14 mouse cellular contexts compared by ENCODE assay signal in genomic region chr5:86419494-86419893, GRCm38 (mm10). TPM values are rescaled to one million over a fixed set of nuclear protein-coding genes. Genes with fewer than 3 reads are reported as not detected.
DNase-seq lines count a peak whose midpoint lies in the region; ATAC-seq and TF ChIP-seq lines count a peak whose summit lies in the region.
"Had no signal": no experiment of that assay in that cellular context is flagged by ENCODE, and none has a peak within 500 bp of the region (broad histone marks: within the 10 kb centered on the region; RNA-seq: fewer than 3 reads in every experiment).

No protein-coding gene starts in this region.

- ATAC-seq in hindbrain, embryonic 16.5 days: peak; percentile 64; the same call in 1 of the 2 replicates
- no peak for ATAC-seq in hindbrain, embryonic 13.5 days (ENCODE audit: low FRiP score)

- no peak for TF ChIP-seq POLR2A in testis, adult 2 months (IDR thresholded peaks at IDR 0.05; ENCODE audit: control insufficient read depth, low read depth, low read length)

- H3K27me3 ChIP-seq in hindbrain, embryonic 16.5 days (replicated peaks; ENCODE audit: control insufficient read depth, insufficient read depth, low read length): no peaks in the 10 kb centered on the region
- H3K27me3 ChIP-seq in hindbrain, embryonic 13.5 days: no peaks in the 10 kb centered on the region
- no peaks in the 10 kb centered on the region for H3K27me3 ChIP-seq in testis, adult 2 months (ENCODE audit: control insufficient read depth, insufficient read depth, low read length)
- H3K27me3 ChIP-seq: embryonic facial prominence, embryonic 13.5 days; limb, embryonic 13.5 days; neural tube, embryonic 13.5 days had no signal

- H3K9ac ChIP-seq in hindbrain, embryonic 16.5 days (ENCODE audit: low read depth, low read length): no peak overlapping the region
- no peak overlapping the region for H3K9ac ChIP-seq in hindbrain, embryonic 13.5 days
- H3K9ac ChIP-seq: embryonic facial prominence, embryonic 13.5 days; limb, embryonic 13.5 days; neural tube, embryonic 13.5 days had no signal

- DNase-seq in testis, postnatal 14 days (ENCODE audit: low spot score): no peak
- peak; percentile 49 for DNase-seq in embryo, embryonic 10 days (ENCODE audit: low spot score)
- DNase-seq in urinary bladder, postnatal 10 days (ENCODE audit: low spot score): no peak
- DNase-seq in adrenal gland, postnatal 36 days: no peak
- DNase-seq: gastrocnemius, adult 2 months had no signal

- no peaks in the 10 kb centered on the region for H3K36me3 ChIP-seq in hindbrain, embryonic 16.5 days (ENCODE audit: control insufficient read depth, insufficient read depth, low read length)
- H3K36me3 ChIP-seq in hindbrain, embryonic 13.5 days: no peaks in the 10 kb centered on the region
- no peaks in the 10 kb centered on the region for H3K36me3 ChIP-seq in testis, adult 2 months (ENCODE audit: control insufficient read depth, insufficient read depth, low read length)
- H3K36me3 ChIP-seq: embryonic facial prominence, embryonic 13.5 days; limb, embryonic 13.5 days; neural tube, embryonic 13.5 days had no signal

- H3K9me3 ChIP-seq in hindbrain, embryonic 16.5 days (ENCODE audit: control insufficient read depth, low read length): no peaks in the 10 kb centered on the region
- no peaks in the 10 kb centered on the region for H3K9me3 ChIP-seq in hindbrain, embryonic 13.5 days
- H3K9me3 ChIP-seq: embryonic facial prominence, embryonic 13.5 days; limb, embryonic 13.5 days; neural tube, embryonic 13.5 days had no signal

- no peak overlapping the region for H3K4me3 ChIP-seq in hindbrain, embryonic 16.5 days (ENCODE audit: low read length)
- no peak overlapping the region for H3K4me3 ChIP-seq in hindbrain, embryonic 13.5 days
- no peak overlapping the region for H3K4me3 ChIP-seq in testis, adult 2 months (ENCODE audit: control insufficient read depth, low read depth, low read length)
- H3K4me3 ChIP-seq: embryonic facial prominence, embryonic 13.5 days; gastrocnemius, adult 2 months; limb, embryonic 13.5 days; neural tube, embryonic 13.5 days had no signal

- TF ChIP-seq CTCF in testis, adult 2 months (IDR thresholded peaks at IDR 0.05; ENCODE audit: control insufficient read depth, insufficient read depth, insufficient replicate concordance, low read depth, low read length): peak; percentile 14; the same call in 1 of the 2 replicates

- no peak overlapping the region for H3K27ac ChIP-seq in hindbrain, embryonic 16.5 days (ENCODE audit: low read depth, low read length)
- H3K27ac ChIP-seq in hindbrain, embryonic 13.5 days: no peak overlapping the region
- no peak overlapping the region for H3K27ac ChIP-seq in testis, adult 2 months (ENCODE audit: control insufficient read depth, insufficient read depth, low read depth, low read length)
- H3K27ac ChIP-seq: embryonic facial prominence, embryonic 13.5 days; gastrocnemius, adult 2 months; limb, embryonic 13.5 days; macrophage; neural tube, embryonic 13.5 days had no signal

- H3K4me2 ChIP-seq in hindbrain, embryonic 16.5 days (ENCODE audit: low read length): no peak overlapping the region
- H3K4me2 ChIP-seq in hindbrain, embryonic 13.5 days: no peak overlapping the region
- H3K4me2 ChIP-seq: embryonic facial prominence, embryonic 13.5 days; limb, embryonic 13.5 days; neural tube, embryonic 13.5 days had no signal

- WGBS in hindbrain, embryonic 16.5 days: 21% methylated on average over 4 of the region's 4 CpGs
- 28% methylated on average over 4 of the region's 4 CpGs for whole genome bisulfite sequencing in hindbrain, embryonic 13.5 days

- H3K4me1 ChIP-seq in hindbrain, embryonic 16.5 days (ENCODE audit: control insufficient read depth, insufficient read depth, low read depth, low read length): no peaks in the 10 kb centered on the region
- H3K4me1 ChIP-seq in hindbrain, embryonic 13.5 days (replicated peaks): no peaks in the 10 kb centered on the region
- H3K4me1 ChIP-seq in testis, adult 2 months (ENCODE audit: control insufficient read depth, insufficient read depth, low read length): no peaks in the 10 kb centered on the region
- H3K4me1 ChIP-seq: limb, embryonic 13.5 days; neural tube, embryonic 13.5 days had no signal

RNA-seq across cellular contexts. Expression of gene Tmprss11d, which starts 46.3 kb away (rescaled TPM):
- polyA plus RNA-seq in hindbrain, embryonic 16.5 days (2015; fragmentation: Nextera tagmentation; extraction: Ambion mirVana): not detected in 2 replicates
- polyA plus RNA-seq in hindbrain, embryonic 13.5 days (2015; fragmentation: Nextera tagmentation; extraction: Ambion mirVana): not detected in 2 replicates
- 0.40 and 0.43 TPM in 2 replicates for polyA plus RNA-seq in testis, adult 2 months (2012; rRNA removed)
- total RNA-seq in adrenal gland, postnatal 36 days (2021): not detected
- total RNA-seq: gastrocnemius, adult 2 months; heart, postnatal 25 days; layer of hippocampus, adult 18-20 months had no signal
- polyA plus RNA-seq: limb, embryonic 13.5 days; macrophage; neural tube, embryonic 13.5 days had no signal

RNA-seq across cellular contexts. Expression of gene Tmprss11a, which starts 49.3 kb away (rescaled TPM):
- not detected in 2 replicates for polyA plus RNA-seq in hindbrain, embryonic 16.5 days (2015; fragmentation: Nextera tagmentation; extraction: Ambion mirVana)
- not detected in 2 replicates for polyA plus RNA-seq in hindbrain, embryonic 13.5 days (2015; fragmentation: Nextera tagmentation; extraction: Ambion mirVana)
- not detected in 2 replicates for polyA plus RNA-seq in testis, adult 2 months (2012; rRNA removed)
- total RNA-seq in adrenal gland, postnatal 36 days (2021): not detected
- total RNA-seq: gastrocnemius, adult 2 months; heart, postnatal 25 days had no signal
- polyA plus RNA-seq: limb, embryonic 13.5 days; macrophage; neural tube, embryonic 13.5 days had no signal
